Comparison of ENCODE assay signal across 17 mouse cellular contexts in genomic region chr16:8678035-8678434, GRCm38 (mm10). TPM values are rescaled to one million over a fixed set of nuclear protein-coding genes. Genes with fewer than 3 reads are reported as not detected.
A peak's percentile ranks its signal among the peaks of the same experiment; 100 is the strongest.
DNase-seq lines count a peak whose midpoint lies in the region; ATAC-seq lines count a peak whose summit lies in the region.
"Had no signal": no experiment of that assay in that cellular context is flagged by ENCODE, and none has a peak within 500 bp of the region (broad histone marks: within the 10 kb centered on the region; RNA-seq: fewer than 3 reads in every experiment).

No protein-coding gene starts in this region.

- ATAC-seq in kidney, embryonic 16.5 days (ENCODE audit: low FRiP score, low TSS enrichment) = no peak
- no peak for ATAC-seq in liver, embryonic 12.5 days

- no peak overlapping the region for H3K4me3 ChIP-seq in kidney, embryonic 16.5 days (ENCODE audit: low read length)
- no peak overlapping the region for H3K4me3 ChIP-seq in liver, embryonic 12.5 days
- no peak overlapping the region for H3K4me3 ChIP-seq in embryonic facial prominence, embryonic 10.5 days
- H3K4me3 ChIP-seq: forebrain, embryonic 12.5 days; hindbrain, embryonic 15.5 days had no signal

- no peak overlapping the region for H3K9ac ChIP-seq in kidney, embryonic 16.5 days (replicated peaks; ENCODE audit: low read length)
- H3K9ac ChIP-seq in liver, embryonic 12.5 days = peak overlapping the region; percentile 50
- H3K9ac ChIP-seq: forebrain, embryonic 12.5 days; hindbrain, embryonic 15.5 days had no signal

- no peak overlapping the region for H3K4me2 ChIP-seq in kidney, embryonic 16.5 days (replicated peaks; ENCODE audit: low read depth, low read length)
- H3K4me2 ChIP-seq in liver, embryonic 12.5 days = 0 out of 2 replicates have a peak overlapping the region, but pooled peaks have one; percentile 18
- H3K4me2 ChIP-seq: forebrain, embryonic 12.5 days; hindbrain, embryonic 15.5 days had no signal

- no peak overlapping the region for H3K27ac ChIP-seq in kidney, embryonic 16.5 days (ENCODE audit: low read length)
- H3K27ac ChIP-seq in liver, embryonic 12.5 days = peak overlapping the region; percentile 96
- H3K27ac ChIP-seq in embryonic facial prominence, embryonic 10.5 days (replicated peaks) = no peak overlapping the region
- H3K27ac ChIP-seq: forebrain, embryonic 12.5 days; hindbrain, embryonic 15.5 days; kidney, postnatal 0 days had no signal

- H3K27me3 ChIP-seq in kidney, embryonic 16.5 days (ENCODE audit: insufficient read depth, low read length) = no peaks in the 10 kb centered on the region
- H3K27me3 ChIP-seq in liver, embryonic 12.5 days (replicated peaks) = peaks cover 5% of the 10 kb centered on the region; the same call in 1 of the 2 replicates
- peaks cover 11% of the 10 kb centered on the region for H3K27me3 ChIP-seq in embryonic facial prominence, embryonic 10.5 days (replicated peaks; ENCODE audit: low read depth, poor library complexity, severe bottlenecking)
- H3K27me3 ChIP-seq: hindbrain, embryonic 15.5 days had no signal

- no peaks in the 10 kb centered on the region for H3K4me1 ChIP-seq in kidney, embryonic 16.5 days (ENCODE audit: insufficient read depth, low read length)
- peaks cover 81% of the 10 kb centered on the region for H3K4me1 ChIP-seq in liver, embryonic 12.5 days
- H3K4me1 ChIP-seq in embryonic facial prominence, embryonic 10.5 days = no peaks in the 10 kb centered on the region; the same call in 1 of the 2 replicates
- H3K4me1 ChIP-seq: forebrain, embryonic 12.5 days; hindbrain, embryonic 15.5 days had no signal

- H3K36me3 ChIP-seq in kidney, embryonic 16.5 days (ENCODE audit: insufficient read depth, low read length) = no peaks in the 10 kb centered on the region
- peaks cover under 1% of the 10 kb centered on the region; the same call in 1 of the 2 replicates for H3K36me3 ChIP-seq in liver, embryonic 12.5 days
- no peaks in the 10 kb centered on the region for H3K36me3 ChIP-seq in embryonic facial prominence, embryonic 10.5 days (replicated peaks)
- H3K36me3 ChIP-seq: forebrain, embryonic 12.5 days; hindbrain, embryonic 15.5 days had no signal

- no peaks in the 10 kb centered on the region for H3K9me3 ChIP-seq in kidney, embryonic 16.5 days (ENCODE audit: low read length)
- no peaks in the 10 kb centered on the region for H3K9me3 ChIP-seq in liver, embryonic 12.5 days (replicated peaks)
- no peaks in the 10 kb centered on the region for H3K9me3 ChIP-seq in embryonic facial prominence, embryonic 10.5 days
- H3K9me3 ChIP-seq: forebrain, embryonic 12.5 days; hindbrain, embryonic 15.5 days had no signal

- peak; percentile 49 to 68 for DNase-seq in kidney, postnatal 36 days
- peak; percentile 73 to 76 for DNase-seq in adrenal gland, postnatal 36 days
- peak; percentile 47 to 53 for DNase-seq in spleen, postnatal 14 days (ENCODE audit: low spot score in 2 of 2)
- no peak for DNase-seq in cerebellum, postnatal 4 days (ENCODE audit: low spot score in 2 of 2)
- no peak for DNase-seq in embryonic facial prominence, embryonic 10.5 days (ENCODE audit: low spot score)
- DNase-seq: cerebellum, adult 2 months; heart, adult 18-20 months; right cerebral cortex, postnatal 25 days had no signal

- 50% methylated on average over 5 of the region's 5 CpGs for WGBS in kidney, embryonic 16.5 days
- WGBS in liver, embryonic 12.5 days (ENCODE audit: insufficient replicate concordance) = 70% methylated on average over 5 of the region's 5 CpGs
- WGBS in embryonic facial prominence, embryonic 10.5 days = 58% methylated on average over 5 of the region's 5 CpGs

RNA-seq across cellular contexts. Expression of gene Gm5767, which starts 2.5 kb away (rescaled TPM):
- polyA plus RNA-seq in kidney, embryonic 16.5 days (2015; fragmentation: Nextera tagmentation; extraction: Ambion mirVana) = not detected in 2 replicates
- not detected for total RNA-seq in adrenal gland, postnatal 36 days (2021)
- not detected in 2 replicates for polyA plus RNA-seq in liver, embryonic 12.5 days (2016; fragmentation: Nextera tagmentation; extraction: Ambion mirVana)
- not detected in 2 replicates for polyA plus RNA-seq in embryonic facial prominence, embryonic 10.5 days (2016; fragmentation: Nextera tagmentation; extraction: Ambion mirVana)
- total RNA-seq: gastrocnemius, adult 18-20 months; heart, adult 18-20 months; left cerebral cortex, adult 18-20 months had no signal
- polyA plus RNA-seq: cerebellum, adult 2 months; forebrain, embryonic 12.5 days; heart, postnatal 0 days; hindbrain, embryonic 15.5 days; kidney, postnatal 0 days; thymus, postnatal 0 days had no signal

RNA-seq across cellular contexts. Expression of gene Carhsp1, which starts 6.1 kb away (rescaled TPM):
- 86.0 and 86.9 TPM in 2 replicates for polyA plus RNA-seq in kidney, embryonic 16.5 days (2015; fragmentation: Nextera tagmentation; extraction: Ambion mirVana)
- 100 to 1,000 TPM in 1 of 2 experiments, 10 to 100 TPM in 1; 50.0 to 107 TPM for total RNA-seq in adrenal gland, postnatal 36 days (2021)
- 55.7 and 56.5 TPM in 2 replicates for polyA plus RNA-seq in liver, embryonic 12.5 days (2016; fragmentation: Nextera tagmentation; extraction: Ambion mirVana)
- 168 and 176 TPM in 2 replicates for polyA plus RNA-seq in embryonic facial prominence, embryonic 10.5 days (2016; fragmentation: Nextera tagmentation; extraction: Ambion mirVana)

RNA-seq across cellular contexts. Expression of gene Tmem186, which starts 40.5 kb away (rescaled TPM):
- 22.5 and 25.3 TPM in 2 replicates for polyA plus RNA-seq in kidney, embryonic 16.5 days (2015; fragmentation: Nextera tagmentation; extraction: Ambion mirVana)
- 10 to 100 TPM; 17.1 to 21.1 TPM for total RNA-seq in adrenal gland, postnatal 36 days (2021)
- polyA plus RNA-seq in liver, embryonic 12.5 days (2016; fragmentation: Nextera tagmentation; extraction: Ambion mirVana) = 12.9 and 14.2 TPM in 2 replicates
- polyA plus RNA-seq in embryonic facial prominence, embryonic 10.5 days (2016; fragmentation: Nextera tagmentation; extraction: Ambion mirVana) = 23.5 and 25.4 TPM in 2 replicates

RNA-seq across cellular contexts. Expression of gene Pmm2, which starts 40.6 kb away (rescaled TPM):
- polyA plus RNA-seq in kidney, embryonic 16.5 days (2015; fragmentation: Nextera tagmentation; extraction: Ambion mirVana) = 61.2 and 63.3 TPM in 2 replicates
- 10 to 100 TPM; 44.2 to 50.2 TPM for total RNA-seq in adrenal gland, postnatal 36 days (2021)
- polyA plus RNA-seq in liver, embryonic 12.5 days (2016; fragmentation: Nextera tagmentation; extraction: Ambion mirVana) = 41.6 and 42.4 TPM in 2 replicates
- 54.1 and 58.7 TPM in 2 replicates for polyA plus RNA-seq in embryonic facial prominence, embryonic 10.5 days (2016; fragmentation: Nextera tagmentation; extraction: Ambion mirVana)

Comparison
In these comparisons a context has a peak if more than half of its experiments do, and no peak if none do; other contexts are left out.
1. DNase-seq: peak in kidney, postnatal 36 days (2 of 2), adrenal gland, postnatal 36 days (2 of 2) and spleen, postnatal 14 days (2 of 2); none in cerebellum, postnatal 4 days (0 of 2) and embryonic facial prominence, embryonic 10.5 days (single experiment).